9 mouse cellular contexts compared by ENCODE assay signal in genomic region chr1:133889949-133890598, GRCm38 (mm10). TPM values are rescaled to one million over a fixed set of nuclear protein-coding genes. Genes with fewer than 3 reads are reported as not detected.
DNase-seq lines count a peak whose midpoint lies in the region; ATAC-seq and TF ChIP-seq lines count a peak whose summit lies in the region.
"Had no signal": no experiment of that assay in that cellular context is flagged by ENCODE, and none has a peak within 500 bp of the region (broad histone marks: within the 10 kb centered on the region; RNA-seq: fewer than 3 reads in every experiment).

No protein-coding gene starts in this region.

- H3K9ac ChIP-seq in forebrain, embryonic 15.5 days (replicated peaks) = no peak overlapping the region
- no peak overlapping the region for H3K9ac ChIP-seq in limb, embryonic 14.5 days (ENCODE audit: low read depth, low read length, severe bottlenecking)
- no peak overlapping the region for H3K9ac ChIP-seq in stomach, embryonic 14.5 days (replicated peaks; ENCODE audit: low read depth, low read length)

- H3K4me3 ChIP-seq in forebrain, embryonic 15.5 days = peak overlapping the region; percentile 21
- H3K4me3 ChIP-seq in limb, embryonic 14.5 days (replicated peaks; ENCODE audit: low read length) = peak overlapping the region; percentile 4; the same call in 1 of the 2 replicates
- H3K4me3 ChIP-seq in stomach, embryonic 14.5 days (ENCODE audit: low read depth, low read length) = no peak overlapping the region

- H3K4me1 ChIP-seq in forebrain, embryonic 15.5 days = peaks cover 31% of the 10 kb centered on the region
- peaks cover 39% of the 10 kb centered on the region for H3K4me1 ChIP-seq in limb, embryonic 14.5 days (ENCODE audit: control insufficient read depth, insufficient read depth, low read length)
- peaks cover 59% of the 10 kb centered on the region for H3K4me1 ChIP-seq in stomach, embryonic 14.5 days (ENCODE audit: control insufficient read depth, insufficient read depth, low read length)

- no peaks in the 10 kb centered on the region for H3K36me3 ChIP-seq in forebrain, embryonic 15.5 days
- H3K36me3 ChIP-seq in limb, embryonic 14.5 days (ENCODE audit: control insufficient read depth, insufficient read depth, low read length) = no peaks in the 10 kb centered on the region
- H3K36me3 ChIP-seq in stomach, embryonic 14.5 days (ENCODE audit: control insufficient read depth, insufficient read depth, low read length) = no peaks in the 10 kb centered on the region

- no peaks in the 10 kb centered on the region for H3K27me3 ChIP-seq in forebrain, embryonic 15.5 days
- no peaks in the 10 kb centered on the region for H3K27me3 ChIP-seq in limb, embryonic 14.5 days (ENCODE audit: control insufficient read depth, insufficient read depth, low read length)
- no peaks in the 10 kb centered on the region for H3K27me3 ChIP-seq in stomach, embryonic 14.5 days (ENCODE audit: control insufficient read depth, insufficient read depth, low read length)

- no peak for ATAC-seq in forebrain, embryonic 15.5 days (replicated peaks)
- no peak for ATAC-seq in limb, embryonic 14.5 days (ENCODE audit: low FRiP score, low read depth)
- no peak for ATAC-seq in stomach, embryonic 14.5 days (ENCODE audit: insufficient number of reproducible peaks, insufficient read depth, low FRiP score, low read depth)

- peak overlapping the region; percentile 37 for H3K4me2 ChIP-seq in forebrain, embryonic 15.5 days (replicated peaks)
- H3K4me2 ChIP-seq in limb, embryonic 14.5 days (replicated peaks; ENCODE audit: low read depth, low read length, severe bottlenecking) = peak overlapping the region; percentile 35
- H3K4me2 ChIP-seq in stomach, embryonic 14.5 days (replicated peaks; ENCODE audit: low read depth, low read length) = peak overlapping the region; percentile 26

- DNase-seq in retina, postnatal 1 day = peak; percentile 46
- no peak for DNase-seq in retina, embryonic 14.5 days (ENCODE audit: low spot score)
- DNase-seq in limb, embryonic 14.5 days (ENCODE audit: low spot score) = peak; percentile 23
- DNase-seq in T-cell, adult 2 months (ENCODE audit: low spot score) = no peak
- DNase-seq in urinary bladder, postnatal 4 days (ENCODE audit: low spot score in 2 of 2) = no peak
- DNase-seq in layer of hippocampus, adult 9-10 months (ENCODE audit: low spot score) = no peak
- DNase-seq: gastrocnemius, postnatal 36 days had no signal

- H3K27ac ChIP-seq in forebrain, embryonic 15.5 days (replicated peaks) = no peak overlapping the region
- H3K27ac ChIP-seq in limb, embryonic 14.5 days (replicated peaks; ENCODE audit: low read depth, low read length) = no peak overlapping the region
- peak overlapping the region; percentile 58; the same call in 1 of the 2 replicates for H3K27ac ChIP-seq in stomach, embryonic 14.5 days (ENCODE audit: low read length)

- 20% methylated on average over 20 of the region's 20 CpGs for WGBS in forebrain, embryonic 15.5 days
- WGBS in limb, embryonic 14.5 days = 17% methylated on average over 20 of the region's 20 CpGs
- 18% methylated on average over 20 of the region's 20 CpGs for WGBS in stomach, embryonic 14.5 days

- TF ChIP-seq POLR2A in limb, embryonic 14.5 days (IDR thresholded peaks at IDR 0.05; ENCODE audit: borderline replicate concordance, extremely low read depth, insufficient read depth, insufficient read length) = no peak

- H3K9me3 ChIP-seq in forebrain, embryonic 15.5 days = no peaks in the 10 kb centered on the region
- H3K9me3 ChIP-seq in limb, embryonic 14.5 days (ENCODE audit: control insufficient read depth, low read length) = no peaks in the 10 kb centered on the region
- no peaks in the 10 kb centered on the region for H3K9me3 ChIP-seq in stomach, embryonic 14.5 days (ENCODE audit: control insufficient read depth, low read depth, low read length)

RNA-seq across cellular contexts. Expression of gene Optc, which starts 17.7 kb away (rescaled TPM):
- polyA plus RNA-seq in forebrain, embryonic 15.5 days (2015; fragmentation: Nextera tagmentation; extraction: Ambion mirVana) = 1.6 and 2.2 TPM in 2 replicates
- polyA plus RNA-seq in limb, embryonic 14.5 days (2012; rRNA removed) = 2.4 and 3.7 TPM in 2 replicates
- polyA plus RNA-seq in limb, embryonic 14.5 days (2014; fragmentation: Nextera tagmentation; extraction: Ambion mirVana) = 1.0 and 1.1 TPM in 2 replicates
- 1.8 and 2.1 TPM in 2 replicates for polyA plus RNA-seq in stomach, embryonic 14.5 days (2014; fragmentation: Nextera tagmentation; extraction: Ambion mirVana)

RNA-seq across cellular contexts. Expression of gene Prelp, which starts 31.1 kb away (rescaled TPM):
- polyA plus RNA-seq in forebrain, embryonic 15.5 days (2015; fragmentation: Nextera tagmentation; extraction: Ambion mirVana) = 3.8 and 4.2 TPM in 2 replicates
- 24.5 and 30.3 TPM in 2 replicates for polyA plus RNA-seq in limb, embryonic 14.5 days (2012; rRNA removed)
- polyA plus RNA-seq in limb, embryonic 14.5 days (2014; fragmentation: Nextera tagmentation; extraction: Ambion mirVana) = 13.9 TPM in 2 replicates
- 0.91 and 1.6 TPM in 2 replicates for polyA plus RNA-seq in stomach, embryonic 14.5 days (2014; fragmentation: Nextera tagmentation; extraction: Ambion mirVana)

Comparison
In these comparisons a context has a peak if more than half of its experiments do, and no peak if none do; other contexts are left out.
1. DNase-seq: peak in retina, postnatal 1 day (single experiment) and limb, embryonic 14.5 days (single experiment); none in retina, embryonic 14.5 days (single experiment), T-cell, adult 2 months (single experiment), urinary bladder, postnatal 4 days (0 of 2) and layer of hippocampus, adult 9-10 months (single experiment).
2. Peak in every context shown above with its lines, with median percentiles within 50 percentile points of each other: H3K4me2 ChIP-seq.